Mouse (Mus musculus) embryonic fibroblast, embryonic 13.5 days (primary cell): ENCODE measurements around the gene Sfi1. TPM values are rescaled to one million over a fixed set of nuclear protein-coding genes. Genes with fewer than 3 reads are reported as not detected.
"Not testable (repeated sequence)": the region's sequence is repeated elsewhere in the genome, so short reads cannot be mapped to it uniquely, and the experiment has no call there.

Experiments
- H3K27ac ChIP-seq: 2 replicates; pipeline ENCODE4 v1.5.1; 2012; ENCODE audit warnings: low read length, control low read depth, inconsistent platforms; ENCODE audit not compliant: insufficient read depth
- H3K4me1 ChIP-seq: 2 replicates; pipeline ENCODE4 v1.6.1; 2011; ENCODE audit warnings: low read length; ENCODE audit not compliant: control insufficient read depth, insufficient read depth
- H3K4me3 ChIP-seq: 2 replicates; pipeline ENCODE4 v1.5.1; 2011; ENCODE audit warnings: mild to moderate bottlenecking, control low read depth, low read length; ENCODE audit not compliant: insufficient read depth
- polyA plus RNA-seq: library from polyadenylated mRNA; stranded (reverse); fragments of >200 nt; gene quantifications from 2 replicates; pipeline ENCODE4 v1.2.4, GENCODE M21; 2011; ENCODE audit warnings: low read depth; ENCODE audit not compliant: missing spikeins, insufficient read length

Sfi1 gene
- polyA plus RNA-seq, 1 experiment, result 17.1 TPM

DNA sequence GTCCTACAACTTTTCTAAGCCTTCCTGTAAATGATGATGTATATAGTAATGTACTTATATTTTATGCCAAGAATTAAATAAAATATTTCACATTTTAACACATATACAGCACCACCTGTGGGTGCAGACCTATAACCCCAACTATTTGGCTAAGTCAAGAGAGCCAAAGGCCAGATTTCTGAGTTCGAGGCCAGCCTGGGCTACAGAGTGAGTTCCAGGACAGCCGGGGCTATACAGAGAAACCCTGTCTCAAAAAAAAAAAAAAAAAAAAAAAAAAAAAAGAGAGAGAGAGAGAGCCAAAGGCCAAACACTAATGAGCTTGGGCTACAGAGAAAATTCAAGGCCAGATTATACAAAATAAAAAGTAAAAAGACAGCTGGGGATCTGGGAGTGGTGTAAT, 24.2 kb downstream of the Sfi1 start:
- H3K4me3 ChIP-seq, H3K27ac ChIP-seq, H3K4me1 ChIP-seq: not testable (repeated sequence)

DNA sequence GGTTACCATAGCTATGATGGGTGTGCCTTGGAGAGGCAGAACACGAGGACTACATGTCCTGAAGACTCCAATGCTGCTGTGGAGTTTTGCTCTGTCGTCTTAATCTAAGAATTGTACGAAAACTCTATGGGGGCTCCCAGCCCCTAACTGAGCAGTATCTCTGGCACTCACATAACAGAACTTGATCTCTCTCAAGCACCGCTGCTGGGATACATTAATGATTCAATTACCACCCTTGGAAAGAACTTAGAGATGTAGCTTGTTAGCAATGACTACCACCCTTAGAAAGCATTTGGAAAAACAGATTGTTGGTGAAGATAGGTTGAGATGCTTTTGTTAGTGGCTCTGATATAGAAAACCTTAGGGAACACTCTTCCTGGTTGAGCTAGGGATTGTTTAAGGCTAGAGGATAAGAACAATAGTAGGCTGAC, 25.7 kb downstream of the Sfi1 start:
- H3K4me1 ChIP-seq, H3K4me3 ChIP-seq, H3K27ac ChIP-seq: not testable (repeated sequence)

GRCm38 (mm10) chr11:3167129-3167528, 26.1 kb downstream of the Sfi1 start:
- H3K4me3 ChIP-seq, H3K27ac ChIP-seq, H3K4me1 ChIP-seq: not testable (repeated sequence)

DNA sequence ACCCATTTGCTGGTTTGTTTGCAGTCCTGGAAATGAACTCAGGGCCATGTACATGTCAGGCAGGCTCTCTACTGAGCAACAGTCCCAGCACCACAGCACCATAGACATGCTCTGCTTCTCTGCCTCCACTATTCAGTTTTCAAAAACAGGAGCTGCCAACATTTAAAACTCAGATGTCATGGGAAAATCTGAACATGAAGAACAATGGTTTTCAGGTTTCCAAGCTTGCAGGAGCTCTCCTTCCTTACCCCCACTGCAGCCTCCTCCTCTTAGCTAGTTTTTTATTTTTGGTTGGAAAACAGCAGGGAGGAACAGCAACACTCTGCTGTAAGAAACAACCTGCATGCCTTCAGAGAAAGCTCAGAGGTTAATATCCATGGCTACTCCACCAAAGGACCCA, 26.9 kb downstream of the Sfi1 start:
- H3K27ac ChIP-seq, H3K4me3 ChIP-seq, H3K4me1 ChIP-seq: not testable (repeated sequence)

- not testable (repeated sequence) for H3K4me1 ChIP-seq, H3K27ac ChIP-seq
Observed at GRCm38 (mm10) chr11:3165210-3165782, 28.0 kb downstream of the Sfi1 start.

GRCm38 (mm10) chr11:3163661-3164060, 29.6 kb downstream of the Sfi1 start:
- not testable (repeated sequence) for H3K27ac ChIP-seq, H3K4me1 ChIP-seq, H3K4me3 ChIP-seq

More at GRCm38 (mm10) chr11:3165210-3165782, 28.0 kb downstream of the Sfi1 start:
- not testable (repeated sequence) for H3K4me3 ChIP-seq

DNA sequence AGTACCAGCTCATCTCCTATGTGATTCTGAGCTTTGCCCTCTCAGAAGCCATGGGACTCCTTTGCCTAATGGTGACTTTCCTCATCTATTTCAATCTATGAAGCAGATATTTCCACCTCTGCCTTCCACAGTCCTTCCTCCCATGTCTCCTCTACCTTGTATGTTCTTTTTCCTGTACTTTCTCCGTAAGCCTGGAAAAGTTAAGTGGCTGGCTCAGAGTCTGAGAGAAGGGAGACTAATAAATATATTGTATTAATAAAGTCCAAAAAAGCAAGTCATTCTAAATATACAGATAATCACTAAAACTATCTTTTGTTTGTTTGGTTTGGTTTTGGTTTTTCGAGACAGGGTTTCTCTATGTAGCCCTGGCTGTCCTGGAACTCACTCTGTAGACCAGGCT, 30.1 kb downstream of the Sfi1 start:
- not testable (repeated sequence) for H3K4me1 ChIP-seq, H3K4me3 ChIP-seq, H3K27ac ChIP-seq

DNA sequence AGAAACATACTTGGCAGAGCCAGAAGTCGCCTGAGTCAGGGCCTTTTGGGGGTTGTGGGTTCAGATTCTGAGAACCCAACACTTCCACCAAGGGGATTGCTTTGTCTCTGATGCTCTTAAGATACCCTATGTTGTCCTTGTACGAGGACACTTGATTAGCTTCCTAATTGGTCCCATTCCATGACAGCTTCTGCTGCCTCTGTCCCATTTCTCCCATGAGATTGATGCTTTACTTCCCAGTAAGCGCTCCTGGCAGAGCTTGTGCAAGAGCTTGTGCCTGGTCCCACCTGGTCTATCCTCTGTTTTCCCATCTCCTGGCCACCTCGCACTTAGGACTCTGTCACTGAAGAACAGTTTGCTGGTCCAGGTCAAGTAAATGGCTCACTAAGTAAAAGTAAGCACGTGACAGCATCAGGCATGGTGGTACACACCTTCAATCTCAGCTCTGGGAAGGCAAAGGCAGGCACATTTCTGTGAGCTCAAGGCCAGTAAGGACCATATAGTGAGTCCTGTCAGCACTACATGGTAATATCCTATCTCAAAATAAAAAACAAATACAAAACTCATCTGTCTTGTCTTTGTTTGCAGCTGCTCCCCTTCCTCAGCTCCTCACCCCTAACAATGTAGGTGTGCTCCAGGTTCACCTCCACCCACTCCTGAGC, 30.9 kb downstream of the Sfi1 start:
- not testable (repeated sequence) for H3K4me1 ChIP-seq, H3K27ac ChIP-seq, H3K4me3 ChIP-seq

DNA sequence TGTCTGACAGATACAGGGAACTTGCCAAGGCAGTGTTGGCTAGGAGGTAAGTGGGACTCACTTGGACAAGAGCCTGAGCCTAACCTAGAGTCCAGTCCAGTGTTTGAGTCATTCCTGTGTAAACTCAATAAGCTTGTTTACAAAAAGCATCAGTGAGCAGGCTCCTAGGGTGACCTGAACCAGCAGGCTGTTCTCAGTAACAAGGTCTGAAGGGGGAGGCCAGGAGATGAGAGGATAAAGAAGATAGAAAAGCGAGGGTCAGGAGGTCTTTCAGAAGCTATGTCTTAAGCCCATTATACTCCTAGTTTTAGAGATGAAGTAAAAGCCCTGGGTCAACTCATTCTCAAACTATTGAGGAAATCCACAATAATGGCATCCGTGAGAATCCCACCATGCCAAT, 31.9 kb downstream of the Sfi1 start:
- not testable (repeated sequence) for H3K27ac ChIP-seq, H3K4me3 ChIP-seq, H3K4me1 ChIP-seq

DNA sequence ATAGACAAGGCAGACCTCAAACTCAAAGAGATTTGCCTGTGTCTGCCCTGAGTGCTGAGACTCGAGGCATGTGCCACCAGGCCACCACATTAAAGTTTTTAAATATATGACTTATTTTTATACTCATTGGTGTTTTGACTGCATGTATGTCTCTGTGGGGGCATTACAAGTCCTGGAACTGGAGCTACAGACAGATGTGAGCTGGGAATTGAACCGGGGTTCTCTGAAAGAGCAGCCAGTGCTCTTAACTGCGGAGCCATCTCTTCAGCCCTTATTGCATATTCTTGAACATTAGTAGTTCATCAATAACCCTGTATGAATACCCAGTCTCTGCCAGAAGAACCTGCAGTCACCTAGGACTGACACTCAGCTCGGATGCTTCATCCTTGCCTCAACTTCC, 34.5 kb downstream of the Sfi1 start:
- not testable (repeated sequence) for H3K4me1 ChIP-seq, H3K27ac ChIP-seq, H3K4me3 ChIP-seq

DNA sequence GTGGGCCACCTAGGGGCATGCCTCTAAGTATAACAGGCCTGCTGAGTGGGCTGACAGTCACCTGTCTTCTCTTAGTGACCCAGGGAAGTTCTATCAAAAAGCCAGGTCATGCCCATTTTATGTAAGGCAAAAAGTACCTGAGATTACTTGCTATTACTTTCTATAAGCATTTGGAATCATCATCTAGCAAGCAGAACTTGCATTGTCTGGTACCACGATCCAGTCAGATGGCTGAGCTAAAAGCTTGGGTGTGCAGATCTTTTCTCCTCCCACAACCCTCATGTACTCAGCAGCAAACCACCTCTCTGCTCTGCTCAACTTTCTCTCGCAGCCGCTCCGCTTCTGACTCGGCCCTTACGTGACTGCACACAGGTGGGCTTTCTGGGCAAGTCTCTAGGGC, 35.3 kb downstream of the Sfi1 start:
- H3K27ac ChIP-seq, H3K4me3 ChIP-seq, H3K4me1 ChIP-seq: not testable (repeated sequence)

- H3K4me1 ChIP-seq, H3K4me3 ChIP-seq, H3K27ac ChIP-seq: not testable (repeated sequence)
Observed at GRCm38 (mm10) chr11:3156991-3157390, 36.3 kb downstream of the Sfi1 start.
